Comparison of ENCODE assay signal across 10 mouse cellular contexts in the genomic region with DNA sequence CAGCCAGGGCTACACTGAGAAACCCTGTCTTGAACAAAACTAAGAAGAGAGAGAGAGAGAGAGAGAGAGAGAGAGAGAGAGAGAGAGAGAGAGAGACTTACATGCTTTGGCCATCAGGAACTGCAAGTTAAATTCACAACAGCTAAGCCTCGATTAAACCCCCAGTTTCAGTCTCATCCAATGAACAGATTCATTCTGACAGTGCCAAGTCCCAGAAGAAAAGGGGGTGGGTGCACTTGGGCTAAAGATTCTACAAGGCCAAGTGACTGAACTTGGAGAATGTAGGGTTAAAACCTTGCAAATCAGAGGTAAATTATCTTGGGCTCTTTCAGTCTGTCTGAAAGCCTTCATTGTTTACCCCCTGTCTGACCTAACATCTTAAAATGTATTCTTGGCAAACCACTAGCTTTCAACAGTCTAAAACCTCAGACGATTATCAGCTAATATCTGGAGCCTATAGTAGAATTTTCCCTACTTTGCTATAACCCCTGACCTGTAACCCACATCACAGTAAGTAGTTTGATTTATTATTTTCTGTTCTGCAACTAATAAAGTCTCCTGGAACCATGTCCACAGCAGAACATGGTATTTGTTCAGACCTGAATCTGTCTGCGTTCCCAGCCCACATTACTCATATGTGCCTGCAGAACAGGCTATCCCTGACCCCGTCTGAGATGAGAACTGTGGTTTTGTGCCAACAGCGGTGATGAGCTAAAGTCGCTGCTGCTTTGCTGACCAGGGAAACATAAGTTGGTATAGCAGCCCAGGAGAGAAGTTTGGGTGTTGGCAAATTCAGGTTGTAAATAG. TPM values are rescaled to one million over a fixed set of nuclear protein-coding genes. Genes with fewer than 3 reads are reported as not detected.
DNase-seq lines count a peak whose midpoint lies in the region; ATAC-seq and TF ChIP-seq lines count a peak whose summit lies in the region.
"Had no signal": no experiment of that assay in that cellular context is flagged by ENCODE, and none has a peak within 500 bp of the region (broad histone marks: within the 10 kb centered on the region; RNA-seq: fewer than 3 reads in every experiment).

No protein-coding gene starts in this region.

- peaks cover 11% of the 10 kb centered on the region; the same call in 1 of the 2 replicates for H3K4me1 ChIP-seq in kidney, embryonic 16.5 days (ENCODE audit: insufficient read depth, low read length)
- peaks cover 20% of the 10 kb centered on the region for H3K4me1 ChIP-seq in embryonic facial prominence, embryonic 12.5 days
- H3K4me1 ChIP-seq in limb, embryonic 12.5 days (replicated peaks): peaks cover 21% of the 10 kb centered on the region

- DNase-seq in kidney, postnatal 25 days: no peak
- peak; percentile 84 for DNase-seq in NIH3T3 (ENCODE audit: low read depth)
- no peak for DNase-seq in left cerebral cortex, adult 2 months (ENCODE audit: extremely low spot score in 1 of 2, low spot score in 2 of 2)
- DNase-seq in natural killer cell, adult 2 months (ENCODE audit: low spot score in 2 of 2): no peak
- DNase-seq: lung, embryonic 14.5 days had no signal

- TF ChIP-seq CTCF in left cerebral cortex, adult 2 months (IDR thresholded peaks at IDR 0.05): no peak

- no peak overlapping the region for H3K4me2 ChIP-seq in kidney, embryonic 16.5 days (replicated peaks; ENCODE audit: low read depth, low read length)
- no peak overlapping the region for H3K4me2 ChIP-seq in embryonic facial prominence, embryonic 12.5 days (replicated peaks)
- 0 out of 2 replicates have a peak overlapping the region, but pooled peaks have one; percentile 10 for H3K4me2 ChIP-seq in limb, embryonic 12.5 days
- H3K4me2 ChIP-seq: lung, embryonic 14.5 days had no signal

- intact Hi-C loops in left cerebral cortex, adult 2 months (cut with DNase I): no loop called here

- no peak for ATAC-seq in kidney, embryonic 16.5 days (ENCODE audit: low FRiP score, low TSS enrichment)
- ATAC-seq in embryonic facial prominence, embryonic 12.5 days (ENCODE audit: insufficient number of reproducible peaks, insufficient read depth, low FRiP score, low TSS enrichment): no peak
- no peak for ATAC-seq in limb, embryonic 12.5 days (ENCODE audit: insufficient number of reproducible peaks, insufficient read depth, low FRiP score, low TSS enrichment, low read depth)
- ATAC-seq in megakaryocyte-erythroid progenitor cell, adult 5-6 weeks (replicated peaks; ENCODE audit: low FRiP score, low TSS enrichment, poor library complexity, severe bottlenecking): no peak
- ATAC-seq: Patski had no signal

- H3K36me3 ChIP-seq in kidney, embryonic 16.5 days (ENCODE audit: insufficient read depth, low read length): no peaks in the 10 kb centered on the region
- no peaks in the 10 kb centered on the region for H3K36me3 ChIP-seq in embryonic facial prominence, embryonic 12.5 days
- H3K36me3 ChIP-seq in limb, embryonic 12.5 days: no peaks in the 10 kb centered on the region

- H3K4me3 ChIP-seq in kidney, embryonic 16.5 days (ENCODE audit: low read length): no peak overlapping the region
- no peak overlapping the region for H3K4me3 ChIP-seq in embryonic facial prominence, embryonic 12.5 days
- H3K4me3 ChIP-seq in limb, embryonic 12.5 days (replicated peaks): no peak overlapping the region
- H3K4me3 ChIP-seq in left cerebral cortex, adult 2 months: no peak overlapping the region

- H3K27me3 ChIP-seq in kidney, embryonic 16.5 days (ENCODE audit: insufficient read depth, low read length): no peaks in the 10 kb centered on the region
- no peaks in the 10 kb centered on the region for H3K27me3 ChIP-seq in embryonic facial prominence, embryonic 12.5 days
- no peaks in the 10 kb centered on the region for H3K27me3 ChIP-seq in limb, embryonic 12.5 days
- H3K27me3 ChIP-seq: Patski had no signal

- peak overlapping the region; percentile 49; the same call in 1 of the 2 replicates for H3K27ac ChIP-seq in kidney, embryonic 16.5 days (ENCODE audit: low read length)
- peak overlapping the region; percentile 67 for H3K27ac ChIP-seq in embryonic facial prominence, embryonic 12.5 days
- peak overlapping the region; percentile 93 for H3K27ac ChIP-seq in limb, embryonic 12.5 days
- H3K27ac ChIP-seq in left cerebral cortex, adult 2 months: no peak overlapping the region

- no peak overlapping the region for H3K9ac ChIP-seq in kidney, embryonic 16.5 days (replicated peaks; ENCODE audit: low read length)
- no peak overlapping the region for H3K9ac ChIP-seq in embryonic facial prominence, embryonic 12.5 days
- H3K9ac ChIP-seq in limb, embryonic 12.5 days (replicated peaks): no peak overlapping the region
- H3K9ac ChIP-seq: lung, embryonic 14.5 days had no signal

- 61% methylated on average over 6 of the region's 6 CpGs for WGBS in kidney, embryonic 16.5 days
- WGBS in embryonic facial prominence, embryonic 12.5 days: 40% methylated on average over 6 of the region's 6 CpGs
- WGBS in limb, embryonic 12.5 days: 55% methylated on average over 6 of the region's 6 CpGs

- H3K9me3 ChIP-seq in kidney, embryonic 16.5 days (ENCODE audit: low read length): no peaks in the 10 kb centered on the region
- no peaks in the 10 kb centered on the region for H3K9me3 ChIP-seq in embryonic facial prominence, embryonic 12.5 days
- H3K9me3 ChIP-seq in limb, embryonic 12.5 days: no peaks in the 10 kb centered on the region

RNA-seq across cellular contexts. Expression of a gene that starts 12.2 kb away (rescaled TPM):
- 4.0 and 4.4 TPM in 2 replicates for polyA plus RNA-seq in kidney, embryonic 16.5 days (2015; fragmentation: Nextera tagmentation; extraction: Ambion mirVana)
- polyA plus RNA-seq in embryonic facial prominence, embryonic 12.5 days (2016; fragmentation: Nextera tagmentation; extraction: Ambion mirVana): 3.2 and 3.9 TPM in 2 replicates
- polyA plus RNA-seq in limb, embryonic 12.5 days (2016; fragmentation: Nextera tagmentation; extraction: Ambion mirVana): 3.5 and 3.9 TPM in 2 replicates
- total RNA-seq in megakaryocyte-erythroid progenitor cell, adult 5-6 weeks (2014; fragmentation: Nextera tagmentation): 1.7 TPM in 1 of 2 replicates, not detected in the other
- total RNA-seq in megakaryocyte-erythroid progenitor cell, adult 5-6 weeks (2017): 0.69 TPM in 1 of 2 replicates, not detected in the other
- total RNA-seq in left cerebral cortex, adult 2 months (2021): 1 to 10 TPM; 3.0 to 3.5 TPM

RNA-seq across cellular contexts. Expression of a gene that starts 20.9 kb away (rescaled TPM):
- polyA plus RNA-seq in kidney, embryonic 16.5 days (2015; fragmentation: Nextera tagmentation; extraction: Ambion mirVana): 2,002 and 2,111 TPM in 2 replicates
- polyA plus RNA-seq in embryonic facial prominence, embryonic 12.5 days (2016; fragmentation: Nextera tagmentation; extraction: Ambion mirVana): 1,615 and 1,742 TPM in 2 replicates
- 1,855 and 1,928 TPM in 2 replicates for polyA plus RNA-seq in limb, embryonic 12.5 days (2016; fragmentation: Nextera tagmentation; extraction: Ambion mirVana)
- 591 and 602 TPM in 2 replicates for total RNA-seq in megakaryocyte-erythroid progenitor cell, adult 5-6 weeks (2014; fragmentation: Nextera tagmentation)
- 419 and 579 TPM in 2 replicates for total RNA-seq in megakaryocyte-erythroid progenitor cell, adult 5-6 weeks (2017)
- total RNA-seq in left cerebral cortex, adult 2 months (2021): 100 to 1,000 TPM; 475 to 526 TPM

RNA-seq across cellular contexts. Expression of a gene that starts 40.4 kb away (rescaled TPM):
- 239 and 250 TPM in 2 replicates for polyA plus RNA-seq in kidney, embryonic 16.5 days (2015; fragmentation: Nextera tagmentation; extraction: Ambion mirVana)
- polyA plus RNA-seq in embryonic facial prominence, embryonic 12.5 days (2016; fragmentation: Nextera tagmentation; extraction: Ambion mirVana): 269 TPM in 2 replicates
- 252 and 264 TPM in 2 replicates for polyA plus RNA-seq in limb, embryonic 12.5 days (2016; fragmentation: Nextera tagmentation; extraction: Ambion mirVana)
- total RNA-seq in megakaryocyte-erythroid progenitor cell, adult 5-6 weeks (2014; fragmentation: Nextera tagmentation): 98.4 and 103 TPM in 2 replicates
- total RNA-seq in megakaryocyte-erythroid progenitor cell, adult 5-6 weeks (2017): 54.5 and 69.3 TPM in 2 replicates
- total RNA-seq in left cerebral cortex, adult 2 months (2021): 10 to 100 TPM; 75.8 to 78.2 TPM

RNA-seq across cellular contexts. Expression of a gene that starts 43.8 kb away (rescaled TPM):
- 53.0 and 56.2 TPM in 2 replicates for polyA plus RNA-seq in kidney, embryonic 16.5 days (2015; fragmentation: Nextera tagmentation; extraction: Ambion mirVana)
- polyA plus RNA-seq in embryonic facial prominence, embryonic 12.5 days (2016; fragmentation: Nextera tagmentation; extraction: Ambion mirVana): 9.6 and 12.0 TPM in 2 replicates
- 9.7 and 11.1 TPM in 2 replicates for polyA plus RNA-seq in limb, embryonic 12.5 days (2016; fragmentation: Nextera tagmentation; extraction: Ambion mirVana)
- total RNA-seq in megakaryocyte-erythroid progenitor cell, adult 5-6 weeks (2014; fragmentation: Nextera tagmentation): 9.3 and 15.1 TPM in 2 replicates
- 10.0 and 24.9 TPM in 2 replicates for total RNA-seq in megakaryocyte-erythroid progenitor cell, adult 5-6 weeks (2017)
- 1 to 10 TPM; 4.6 to 4.8 TPM for total RNA-seq in left cerebral cortex, adult 2 months (2021)

RNA-seq across cellular contexts. Expression of a gene that starts 52.0 kb away (rescaled TPM):
- polyA plus RNA-seq in kidney, embryonic 16.5 days (2015; fragmentation: Nextera tagmentation; extraction: Ambion mirVana): 198 and 237 TPM in 2 replicates
- polyA plus RNA-seq in embryonic facial prominence, embryonic 12.5 days (2016; fragmentation: Nextera tagmentation; extraction: Ambion mirVana): 10.2 and 11.8 TPM in 2 replicates
- 5.5 and 8.0 TPM in 2 replicates for polyA plus RNA-seq in limb, embryonic 12.5 days (2016; fragmentation: Nextera tagmentation; extraction: Ambion mirVana)
- 177 and 314 TPM in 2 replicates for total RNA-seq in megakaryocyte-erythroid progenitor cell, adult 5-6 weeks (2014; fragmentation: Nextera tagmentation)
- total RNA-seq in megakaryocyte-erythroid progenitor cell, adult 5-6 weeks (2017): 74.0 and 119 TPM in 2 replicates
- 100 to 1,000 TPM; 364 to 413 TPM for total RNA-seq in left cerebral cortex, adult 2 months (2021)
